Mouse (Mus musculus): ENCODE measurements around the gene Bud23.
A peak's percentile ranks its signal among the peaks of the same experiment; 100 is the strongest.
"Not testable (repeated sequence)": the region's sequence is repeated elsewhere in the genome, so short reads cannot be mapped to it uniquely, and the experiment has no call there.

Bud23 gene

GRCm38 (mm10) chr5:135072061-135072460 lies 7.3 kb upstream of the Bud23 start:
- DNase-seq (ENCODE audit: low read depth in 2 of 2, low spot score in 2 of 2) = no peak

GRCm38 (mm10) chr5:135070448-135070847 lies 5.7 kb upstream of the Bud23 start:
- DNase-seq (ENCODE audit: low read depth in 2 of 2, low spot score in 2 of 2) = no peak

GRCm38 (mm10) chr5:135066008-135066407 lies 1.2 kb upstream of the Bud23 start:
- DNase-seq (ENCODE audit: low read depth in 2 of 2, low spot score in 2 of 2) = no peak

- no peak for DNase-seq (ENCODE audit: low read depth in 2 of 2, low spot score in 2 of 2)
These were observed 385 bp downstream of the Bud23 start for GRCm38 (mm10) chr5:135064382-135064766.

- peak; percentile 94 to 95 for DNase-seq (ENCODE audit: low read depth in 2 of 2, low spot score in 2 of 2)
These were observed 954 bp downstream of the Bud23 start, which contains the start of gene Dnajc30 for GRCm38 (mm10) chr5:135063629-135064381. TSS of gene Dnajc30 (plus strand) at chr5:135064202.

GRCm38 (mm10) chr5:135053356-135053755 lies 11.4 kb downstream of the Bud23 start:
- DNase-seq (ENCODE audit: low read depth in 2 of 2, low spot score in 2 of 2) = no peak

- DNase-seq (ENCODE audit: low read depth in 2 of 2, low spot score in 2 of 2) = not testable (repeated sequence)
These were observed 15.5 kb downstream of the Bud23 start for GRCm38 (mm10) chr5:135049268-135049667.

- DNase-seq (ENCODE audit: low read depth in 2 of 2, low spot score in 2 of 2) = no peak
These were observed 16.2 kb downstream of the Bud23 start for GRCm38 (mm10) chr5:135048539-135048938.

GRCm38 (mm10) chr5:135044575-135044974 lies 20.2 kb downstream of the Bud23 start:
- DNase-seq (ENCODE audit: low read depth in 2 of 2, low spot score in 2 of 2) = no peak

- DNase-seq (ENCODE audit: low read depth in 2 of 2, low spot score in 2 of 2) = no peak
These were observed 22.5 kb downstream of the Bud23 start for GRCm38 (mm10) chr5:135042105-135042788.

GRCm38 (mm10) chr5:135040777-135041176 lies 24.0 kb downstream of the Bud23 start:
- DNase-seq (ENCODE audit: low read depth in 2 of 2, low spot score in 2 of 2) = no peak

GRCm38 (mm10) chr5:135040059-135040458 lies 24.7 kb downstream of the Bud23 start:
- DNase-seq (ENCODE audit: low read depth in 2 of 2, low spot score in 2 of 2) = no peak

GRCm38 (mm10) chr5:135039541-135039940 lies 25.2 kb downstream of the Bud23 start:
- no peak for DNase-seq (ENCODE audit: low read depth in 2 of 2, low spot score in 2 of 2)

GRCm38 (mm10) chr5:135037946-135038345 lies 26.8 kb downstream of the Bud23 start:
- DNase-seq (ENCODE audit: low read depth in 2 of 2, low spot score in 2 of 2) = no peak

- DNase-seq (ENCODE audit: low read depth in 2 of 2, low spot score in 2 of 2) = no peak
These were observed 29.0 kb downstream of the Bud23 start for GRCm38 (mm10) chr5:135035608-135036359.

GRCm38 (mm10) chr5:135034593-135034992 lies 30.2 kb downstream of the Bud23 start:
- peak in 1 of 2 experiments; percentile 31 for DNase-seq (ENCODE audit: low read depth in 2 of 2, low spot score in 2 of 2)

- no peak for DNase-seq (ENCODE audit: low read depth in 2 of 2, low spot score in 2 of 2)
These were observed 32.2 kb downstream of the Bud23 start for GRCm38 (mm10) chr5:135032581-135032980.

GRCm38 (mm10) chr5:135029007-135029854 lies 35.5 kb downstream of the Bud23 start:
- DNase-seq (ENCODE audit: low read depth in 2 of 2, low spot score in 2 of 2) = no peak

- DNase-seq (ENCODE audit: low read depth in 2 of 2, low spot score in 2 of 2) = peak in 1 of 2 experiments; percentile 30
These were observed 38.9 kb downstream of the Bud23 start for GRCm38 (mm10) chr5:135025899-135026298.

- DNase-seq (ENCODE audit: low read depth in 2 of 2, low spot score in 2 of 2) = peak; percentile 70 to 81
These were observed 40.0 kb downstream of the Bud23 start for GRCm38 (mm10) chr5:135024665-135025224.

Measured in CD8-positive naive resting alpha-beta T cell, adult 2 months (primary cell).